ENCODE assay signal across 11 mouse cellular contexts in the genomic region with DNA sequence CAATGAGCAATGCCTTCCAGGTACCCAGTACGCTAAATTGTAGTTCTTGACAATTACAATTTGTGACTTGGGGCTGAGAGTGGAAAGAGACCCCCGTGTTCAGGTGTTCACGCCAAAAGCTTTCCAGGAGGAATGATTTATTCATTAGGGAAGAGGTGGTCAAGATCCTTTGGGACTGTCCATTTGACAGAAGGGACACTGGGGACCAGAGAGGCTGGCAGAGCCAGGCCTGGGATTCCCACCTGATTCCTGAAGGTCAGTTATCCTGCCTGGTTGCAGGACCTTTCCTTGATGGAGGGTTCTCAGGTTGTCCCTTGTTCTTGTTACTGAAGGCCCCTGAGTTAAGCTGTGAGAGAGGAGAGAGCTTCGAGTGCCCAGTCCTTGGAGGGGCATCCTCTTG.
DNase-seq lines count a peak whose midpoint lies in the region; ATAC-seq and TF ChIP-seq lines count a peak whose summit lies in the region.
"Had no signal": no experiment of that assay in that cellular context is flagged by ENCODE, and none has a peak within 500 bp of the region (broad histone marks: within the 10 kb centered on the region; RNA-seq: fewer than 3 reads in every experiment).

No protein-coding gene starts in this region.

- intact Hi-C loops in gastrocnemius, adult 2 months (cut with DNase I), result loop anchor here (10.0 kb wide), 1 partner anchor 222 kb away; no protein-coding TSS in a partner anchor

- no peak for TF ChIP-seq CTCF in gastrocnemius, adult 2 months (IDR thresholded peaks at IDR 0.05)

- no peak for ATAC-seq in cerebellum, adult (ENCODE audit: insufficient number of reproducible peaks, low FRiP score, low TSS enrichment)

- H3K4me3 ChIP-seq in gastrocnemius, adult 2 months, result no peak overlapping the region
- H3K4me3 ChIP-seq: embryonic facial prominence, embryonic 10.5 days; heart, embryonic 13.5 days had no signal

- no peak overlapping the region for H3K27ac ChIP-seq in gastrocnemius, adult 2 months
- H3K27ac ChIP-seq: embryonic facial prominence, embryonic 10.5 days; heart, embryonic 13.5 days; hindbrain, postnatal 0 days had no signal

- peak; percentile 48 for DNase-seq in cerebellum, adult 11-12 months
- DNase-seq in cerebellum, postnatal 36 days, result no peak
- peak; percentile 55 for DNase-seq in cerebellum, adult 9-11 months
- peak; percentile 8 for DNase-seq in gastrocnemius, adult 2 months
- DNase-seq in gastrocnemius, postnatal 25 days, result no peak
- DNase-seq in cerebellum, postnatal 14 days, result peak; percentile 32 to 42
- no peak for DNase-seq in left cerebral cortex, adult 8-10 months (ENCODE audit: low spot score in 2 of 2)

Comparison
In these comparisons a context has a peak if more than half of its experiments do, and no peak if none do; other contexts are left out.
1. DNase-seq: peak in cerebellum, adult 11-12 months (single experiment), cerebellum, adult 9-11 months (single experiment), gastrocnemius, adult 2 months (single experiment) and cerebellum, postnatal 14 days (2 of 2); none in cerebellum, postnatal 36 days (0 of 2), gastrocnemius, postnatal 25 days (single experiment) and left cerebral cortex, adult 8-10 months (0 of 2).